Mouse (Mus musculus) intestine, embryonic 14.5 days (tissue): ENCODE data around the gene Spsb2. TPM values are rescaled to one million over a fixed set of nuclear protein-coding genes. Genes with fewer than 3 reads are reported as not detected.
A peak's percentile ranks its signal among the peaks of the same experiment; 100 is the strongest.
"Not testable (repeated sequence)": the region's sequence is repeated elsewhere in the genome, so short reads cannot be mapped to it uniquely, and the experiment has no call there.

ENCODE experiments used
- ATAC-seq: fragments of 200-750 bp; cut with Nextera tagmentation; replicated peaks from 2 replicates; pipeline ENCODE4 v1.8.0; 2017; ENCODE audit warnings: low read depth, moderate number of reproducible peaks, moderate TSS enrichment, moderate library complexity; ENCODE audit not compliant: low FRiP score, low TSS enrichment
- DNase-seq: peaks from one replicate; pipeline ENCODE4 v3.0.0-alpha.2; 2018; ENCODE audit warnings: low spot score
- H3K27ac ChIP-seq: fragments of 300-500 bp; sonication (generic); 2 replicates; pipeline ENCODE4 v1.5.1; 2014; ENCODE audit warnings: low read depth, mild to moderate bottlenecking, control low read depth
- H3K27me3 ChIP-seq: fragments of 300-500 bp; sonication (generic); replicated peaks from 2 replicates; pipeline ENCODE4 v1.6.1; 2014; ENCODE audit warnings: low read length, control low read depth; ENCODE audit not compliant: control insufficient read depth, insufficient read depth
- H3K36me3 ChIP-seq: fragments of 300-500 bp; sonication (generic); 2 replicates; pipeline ENCODE4 v1.6.1; 2014; ENCODE audit warnings: low read length, control low read depth; ENCODE audit not compliant: control insufficient read depth, insufficient read depth
- H3K4me1 ChIP-seq: fragments of 300-500 bp; sonication (generic); replicated peaks from 2 replicates; pipeline ENCODE4 v1.6.1; 2014; ENCODE audit warnings: low read length, control low read depth, mixed read lengths; ENCODE audit not compliant: control insufficient read depth, insufficient read depth
- H3K4me2 ChIP-seq: fragments of 300-500 bp; sonication (generic); 2 replicates; pipeline ENCODE4 v1.6.1; 2014; ENCODE audit warnings: low read length
- H3K4me3 ChIP-seq: fragments of 300-500 bp; sonication (generic); 2 replicates; pipeline ENCODE4 v1.5.1; 2014; ENCODE audit warnings: low read depth, low read length, control low read depth, mixed read lengths
- H3K9ac ChIP-seq: fragments of 300-500 bp; sonication (generic); 2 replicates; pipeline ENCODE4 v1.6.1; 2014; ENCODE audit warnings: mild to moderate bottlenecking, low read length
- H3K9me3 ChIP-seq: fragments of 300-500 bp; sonication (generic); 2 replicates; pipeline ENCODE4 v1.6.1; 2016; ENCODE audit warnings: low read length, control low read depth; ENCODE audit not compliant: control insufficient read depth
- WGBS: fragments of 180-500 bp; shearing (Covaris S2); extraction: QIAGEN DNeasy Blood & Tissue Kit; methylation state at CpG from one replicate; pipeline ENCODE4 v1.1.7; 2014; 5-methylcytosine and 5-hydroxymethylcytosine counted together
- polyA plus RNA-seq: library from polyadenylated mRNA; unstranded; fragments of >200 nt; fragmentation: Nextera tagmentation; extraction: Ambion mirVana; gene quantifications from 2 replicates; pipeline ENCODE4 v1.2.1, GENCODE M21; 2014

The Spsb2 gene
- polyA plus RNA-seq, 1 experiment from 2014 or later, result 7.3 TPM

DNA sequence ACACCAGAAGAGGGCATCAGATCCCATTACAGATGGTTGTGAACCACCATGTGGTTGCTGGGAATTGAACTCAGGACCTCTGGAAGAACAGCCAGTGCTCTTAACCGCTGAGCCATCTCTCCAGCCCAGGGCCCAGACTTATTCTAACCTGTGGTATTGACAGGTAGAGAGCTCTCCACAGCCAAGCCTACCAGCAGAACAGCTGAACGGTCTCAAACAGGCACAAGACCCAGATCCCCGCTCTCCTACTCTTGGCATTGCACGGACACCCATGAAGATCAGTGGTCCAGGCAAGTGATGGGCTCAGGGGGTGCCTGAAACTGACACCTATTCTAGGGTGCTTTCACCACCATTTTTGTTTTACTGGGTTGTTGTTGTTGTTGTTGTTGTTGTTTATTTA, 22.7 kb downstream of the Spsb2 start:
- WGBS, result 96% methylated on average over 4 of the region's 4 CpGs
- H3K27me3 ChIP-seq, DNase-seq, H3K9me3 ChIP-seq, H3K9ac ChIP-seq, ATAC-seq, H3K27ac ChIP-seq, H3K4me1 ChIP-seq: not testable (repeated sequence)
- H3K4me3 ChIP-seq, result peak overlapping the region; percentile 69; the same call in 1 of the 2 replicates
- peaks cover 43% of the 10 kb centered on the region for H3K36me3 ChIP-seq
- H3K4me2 ChIP-seq, result peak overlapping the region; percentile 85

DNA sequence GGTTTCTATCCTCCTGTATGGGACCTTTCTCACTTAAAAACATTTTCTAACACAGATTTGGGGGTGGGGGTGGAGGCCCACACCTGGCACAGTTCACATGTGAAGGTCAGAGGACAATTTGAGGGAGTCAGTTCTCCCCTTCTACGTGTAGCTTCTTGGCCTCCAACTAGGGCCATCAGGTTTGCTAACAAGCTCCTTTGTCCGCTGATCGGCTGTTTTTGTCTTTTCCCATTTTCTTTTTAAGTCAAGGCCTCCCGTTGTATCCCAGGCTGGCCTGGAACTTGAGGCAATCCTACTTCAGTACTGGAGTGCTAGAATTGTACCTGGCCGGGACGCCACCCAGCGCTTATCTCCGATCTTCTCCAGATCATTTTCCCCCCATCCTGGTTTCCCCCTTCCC, 23.2 kb downstream of the Spsb2 start:
- Histone ChIP-seq H3K4me3 (no peak overlapping the region), H3K4me1 (peaks cover 6% of the 10 kb centered on the region; the same call in 1 of the 2 replicates), H3K4me2 (peak overlapping the region; percentile 85; the same call in 1 of the 2 replicates), H3K9me3 (no peaks in the 10 kb centered on the region), H3K27me3 (no peaks in the 10 kb centered on the region), H3K36me3 (peaks cover 41% of the 10 kb centered on the region), H3K27ac (no peak overlapping the region), H3K9ac (no peak overlapping the region)
- 94% methylated on average over 8 of the region's 8 CpGs for WGBS
- DNase-seq (no peak), ATAC-seq (no peak)

GRCm38 (mm10) chr6:124834512-124835081, 26.1 kb downstream of the Spsb2 start:
- DNase-seq, result no peak
- H3K36me3 ChIP-seq, result peaks cover 35% of the 10 kb centered on the region
- H3K4me3 ChIP-seq, result no peak overlapping the region
- peaks cover 8% of the 10 kb centered on the region; the same call in 1 of the 2 replicates for H3K4me1 ChIP-seq
- ATAC-seq, result no peak
- no peaks in the 10 kb centered on the region for H3K27me3 ChIP-seq
- no peaks in the 10 kb centered on the region for H3K9me3 ChIP-seq
- no peak overlapping the region for H3K9ac ChIP-seq
- H3K27ac ChIP-seq, result no peak overlapping the region
- no peak overlapping the region for H3K4me2 ChIP-seq
- 80% methylated on average over 6 of the region's 6 CpGs for WGBS

DNA sequence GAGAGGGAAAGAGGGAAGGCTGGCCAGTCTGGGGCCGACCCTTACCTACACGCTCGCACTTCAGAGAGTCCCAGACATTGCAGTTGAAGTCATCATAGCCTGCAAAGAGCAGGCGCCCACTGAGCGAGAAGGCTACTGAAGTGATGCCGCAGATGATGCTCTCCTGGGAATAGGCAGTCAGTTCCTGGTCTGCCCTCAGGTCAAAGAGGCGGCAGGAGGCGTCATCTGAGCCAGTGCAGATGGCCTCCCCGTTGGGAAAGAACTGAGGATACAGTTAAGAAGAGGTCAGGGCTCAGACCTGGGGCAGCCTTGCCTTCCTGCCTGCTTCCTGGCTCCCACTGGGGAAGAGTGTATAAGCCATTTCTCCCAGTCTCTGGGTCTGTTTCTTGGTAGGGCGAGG, 27.1 kb downstream of the Spsb2 start:
- no peak overlapping the region for H3K27ac ChIP-seq
- H3K9me3 ChIP-seq, result no peaks in the 10 kb centered on the region
- DNase-seq, result no peak
- no peaks in the 10 kb centered on the region for H3K27me3 ChIP-seq
- H3K36me3 ChIP-seq, result peaks cover 35% of the 10 kb centered on the region
- ATAC-seq, result no peak
- H3K4me1 ChIP-seq, result peaks cover 11% of the 10 kb centered on the region
- H3K9ac ChIP-seq, result no peak overlapping the region
- no peak overlapping the region for H3K4me3 ChIP-seq
- H3K4me2 ChIP-seq, result no peak overlapping the region
- 63% methylated on average over 10 of the region's 10 CpGs for WGBS

DNA sequence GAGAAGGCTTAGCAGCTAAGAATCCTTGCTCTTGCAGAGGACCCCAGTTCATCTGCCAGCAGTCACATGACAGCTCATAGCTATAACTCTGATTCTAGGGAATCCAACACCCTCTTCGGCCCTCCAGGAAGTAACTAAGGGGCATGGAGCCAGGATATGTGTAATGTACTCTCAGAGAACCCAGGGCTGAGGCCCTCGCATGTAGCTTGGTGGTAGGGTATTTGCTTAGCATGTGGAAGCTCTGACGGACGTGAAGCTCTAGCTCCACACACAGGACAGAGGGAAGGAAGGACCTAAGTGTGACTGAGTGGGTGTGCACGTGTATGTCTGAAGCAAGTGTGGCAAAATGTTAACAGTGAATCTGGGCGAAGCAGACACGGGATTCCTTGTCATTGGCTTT, 27.9 kb downstream of the Spsb2 start:
- WGBS, result 75% methylated on average over 7 of the region's 7 CpGs
- peaks cover 35% of the 10 kb centered on the region for H3K36me3 ChIP-seq
- no peak for ATAC-seq
- H3K9ac ChIP-seq, result no peak overlapping the region
- H3K27ac ChIP-seq, result no peak overlapping the region
- no peaks in the 10 kb centered on the region for H3K27me3 ChIP-seq
- no peak for DNase-seq
- H3K9me3 ChIP-seq, result no peaks in the 10 kb centered on the region
- no peak overlapping the region for H3K4me3 ChIP-seq
- peaks cover 7% of the 10 kb centered on the region for H3K4me1 ChIP-seq
- no peak overlapping the region for H3K4me2 ChIP-seq

DNA sequence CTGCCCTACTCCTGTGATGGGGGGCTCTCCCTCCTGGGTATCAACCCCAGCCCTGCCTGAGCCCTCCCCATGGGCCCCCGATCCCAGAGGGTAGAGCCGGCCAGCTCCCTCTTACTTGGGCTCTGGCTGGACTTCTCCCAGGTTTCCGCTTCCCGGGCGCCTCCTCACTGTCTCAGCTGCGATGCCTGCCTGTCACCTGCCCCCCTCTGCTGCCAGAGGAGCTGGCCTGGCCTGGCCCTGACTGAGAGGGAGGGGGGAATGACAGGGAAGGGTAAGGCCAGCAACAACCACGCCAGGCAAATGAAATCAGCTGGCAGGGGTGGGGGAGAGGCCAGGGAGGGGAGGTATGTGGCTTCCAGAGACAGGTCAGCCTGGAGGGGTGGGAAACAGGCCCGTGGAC, 31.3 kb downstream of the Spsb2 start:
- 8% methylated on average over 8 of the region's 8 CpGs for WGBS
- H3K9me3 ChIP-seq, result no peaks in the 10 kb centered on the region
- H3K4me1 ChIP-seq, result peaks cover 7% of the 10 kb centered on the region
- no peak for DNase-seq
- no peak overlapping the region for H3K4me3 ChIP-seq
- H3K27ac ChIP-seq, result no peak overlapping the region
- H3K36me3 ChIP-seq, result peaks cover 17% of the 10 kb centered on the region
- 0 out of 2 replicates have a peak overlapping the region, but pooled peaks have one; percentile 7 for H3K4me2 ChIP-seq
- H3K27me3 ChIP-seq, result no peaks in the 10 kb centered on the region
- peak overlapping the region; percentile 16; the same call in 1 of the 2 replicates for H3K9ac ChIP-seq
- peak; percentile 34 for ATAC-seq

- Histone ChIP-seq H3K9ac (peak within 1 kb of the TSS; percentile 16; the same call in 1 of the 2 replicates), H3K9me3 (no peaks in the 10 kb centered on the region), H3K27ac (no peak within 1 kb of the TSS), H3K36me3 (peaks cover 17% of the 10 kb centered on the region), H3K27me3 (no peaks in the 10 kb centered on the region), H3K4me2 (0 out of 2 replicates have a peak within 1 kb of the TSS, but pooled peaks have one; percentile 7), H3K4me1 (peaks cover 7% of the 10 kb centered on the region), H3K4me3 (no peak within 1 kb of the TSS)
- DNase-seq, result no peak
- ATAC-seq, result 0 out of 2 replicates have a peak, but pooled peaks have one; percentile 16
- 33% methylated on average over 15 of the region's 15 CpGs for WGBS
These were observed 32.0 kb downstream of the Spsb2 start, which contains the start of gene Gnb3 for GRCm38 (mm10) chr6:124840241-124841167. Gnb3 (minus strand) TSS chr6:124840275.

DNA sequence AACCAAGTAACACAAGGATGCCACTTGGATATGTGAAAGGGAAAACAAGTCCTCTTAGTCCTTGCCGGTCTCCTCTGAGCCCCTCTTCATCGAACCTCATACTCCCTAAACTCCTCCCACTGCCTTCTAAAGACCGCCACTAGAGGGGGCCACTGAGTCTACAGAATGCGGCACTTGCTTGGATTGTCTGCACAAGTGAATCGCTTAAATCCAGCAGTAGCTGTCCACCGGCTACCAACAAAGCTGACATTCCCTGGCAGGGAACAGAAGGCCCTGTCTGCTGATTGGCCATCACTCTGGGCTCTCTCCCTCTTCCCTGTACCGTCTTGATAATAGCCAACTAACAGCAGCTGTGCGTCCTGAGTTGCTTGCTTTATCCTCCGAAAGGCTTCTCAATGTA, 38.8 kb downstream of the Spsb2 start:
- Histone ChIP-seq H3K4me3 (no peak overlapping the region), H3K27me3 (no peaks in the 10 kb centered on the region), H3K27ac (no peak overlapping the region), H3K9me3 (no peaks in the 10 kb centered on the region), H3K9ac (no peak overlapping the region), H3K4me1 (0 out of 2 replicates have a peak, but pooled peaks cover 5% of the 10 kb centered on the region), H3K4me2 (no peak overlapping the region), H3K36me3 (peaks cover 29% of the 10 kb centered on the region)
- ATAC-seq (peak; percentile 45), DNase-seq (peak; percentile 100)
- WGBS, result 10% methylated on average over 9 of the region's 9 CpGs
